Mouse (Mus musculus) heart, embryonic 12.5 days (tissue): ENCODE measurements at regions not wholly inside any gene's neighbourhood (a gene's known extent, or its start where the extent isn't known, plus 50 kb on each side); places are given as distances from the start of the nearest gene placed in this dataset.
A peak's percentile ranks its signal among the peaks of the same experiment; 100 is the strongest.

Source experiments
- ATAC-seq: fragments of 200-750 bp; cut with Nextera tagmentation; 2 replicates; pipeline ENCODE4 v1.8.0; 2017; ENCODE audit warnings: moderate TSS enrichment, moderate library complexity; ENCODE audit not compliant: insufficient number of reproducible peaks, low FRiP score
- H3K27ac ChIP-seq: fragments of 300-500 bp; sonication (generic); 2 replicates; pipeline ENCODE4 v1.5.1; 2016; ENCODE audit warnings: mild to moderate bottlenecking, moderate library complexity; ENCODE audit not compliant: poor library complexity, severe bottlenecking
- H3K27me3 ChIP-seq: fragments of 300-500 bp; sonication (generic); replicated peaks from 2 replicates; pipeline ENCODE4 v1.6.1; 2016; ENCODE audit warnings: mild to moderate bottlenecking, moderate library complexity
- H3K36me3 ChIP-seq: fragments of 300-500 bp; sonication (generic); 2 replicates; pipeline ENCODE4 v1.6.1; 2016; ENCODE audit warnings: mild to moderate bottlenecking, moderate library complexity
- H3K4me1 ChIP-seq: fragments of 300-500 bp; sonication (generic); replicated peaks from 2 replicates; pipeline ENCODE4 v1.6.1; 2016; ENCODE audit warnings: mild to moderate bottlenecking
- H3K4me2 ChIP-seq: fragments of 300-500 bp; sonication (generic); 2 replicates; pipeline ENCODE4 v1.6.1; 2016; ENCODE audit warnings: mild to moderate bottlenecking, moderate library complexity
- H3K4me3 ChIP-seq: fragments of 300-500 bp; sonication (generic); 2 replicates; pipeline ENCODE4 v1.5.1; 2016; ENCODE audit warnings: mild to moderate bottlenecking
- H3K9ac ChIP-seq: fragments of 300-500 bp; sonication (generic); 2 replicates; pipeline ENCODE4 v1.6.1; 2016; ENCODE audit warnings: mild to moderate bottlenecking, moderate library complexity
- H3K9me3 ChIP-seq: fragments of 300-500 bp; sonication (generic); replicated peaks from 2 replicates; pipeline ENCODE4 v1.6.1; 2016; ENCODE audit warnings: mild to moderate bottlenecking, moderate library complexity
- WGBS: fragments of 180-500 bp; shearing (Covaris S2); methylation state at CpG from one replicate; pipeline ENCODE4 v1.1.7; 2016; 5-methylcytosine and 5-hydroxymethylcytosine counted together

GRCm38 (mm10) chr2:178596312-178597083 is 166.2 kb downstream of the Cdh26 start:
- no peak for ATAC-seq
- Histone ChIP-seq H3K4me1 (peaks cover 8% of the 10 kb centered on the region; the same call in 1 of the 2 replicates), H3K27ac (no peak overlapping the region), H3K9ac (no peak overlapping the region), H3K9me3 (peaks cover 21% of the 10 kb centered on the region), H3K4me2 (no peak overlapping the region), H3K36me3 (no peaks in the 10 kb centered on the region), H3K4me3 (no peak overlapping the region), H3K27me3 (no peaks in the 10 kb centered on the region)
- WGBS = 74% methylated on average over 16 of the region's 16 CpGs

GRCm38 (mm10) chr2:178597084-178597470 is 166.7 kb downstream of the Cdh26 start:
- no peak overlapping the region for H3K27ac ChIP-seq
- H3K4me3 ChIP-seq = no peak overlapping the region
- H3K4me1 ChIP-seq = peaks cover 8% of the 10 kb centered on the region; the same call in 1 of the 2 replicates
- H3K9me3 ChIP-seq = peaks cover 21% of the 10 kb centered on the region
- H3K4me2 ChIP-seq = no peak overlapping the region
- ATAC-seq = no peak
- no peaks in the 10 kb centered on the region for H3K27me3 ChIP-seq
- no peaks in the 10 kb centered on the region for H3K36me3 ChIP-seq
- WGBS = 66% methylated on average over 7 of the region's 7 CpGs
- H3K9ac ChIP-seq = no peak overlapping the region

GRCm38 (mm10) chr2:178598371-178598770 is 168.0 kb downstream of the Cdh26 start:
- Histone ChIP-seq H3K27me3 (no peaks in the 10 kb centered on the region), H3K36me3 (no peaks in the 10 kb centered on the region), H3K9me3 (peaks cover 21% of the 10 kb centered on the region), H3K4me2 (no peak overlapping the region), H3K9ac (no peak overlapping the region), H3K4me1 (peaks cover 8% of the 10 kb centered on the region; the same call in 1 of the 2 replicates), H3K27ac (no peak overlapping the region), H3K4me3 (no peak overlapping the region)
- WGBS = 79% methylated on average over 5 of the region's 5 CpGs
- no peak for ATAC-seq

- Histone ChIP-seq H3K27me3 (no peaks in the 10 kb centered on the region), H3K4me3 (no peak overlapping the region), H3K9ac (no peak overlapping the region), H3K36me3 (no peaks in the 10 kb centered on the region), H3K4me1 (peaks cover 6% of the 10 kb centered on the region; the same call in 1 of the 2 replicates), H3K27ac (no peak overlapping the region), H3K9me3 (peaks cover 21% of the 10 kb centered on the region), H3K4me2 (no peak overlapping the region)
- 80% methylated on average over 3 of the region's 3 CpGs for WGBS
- ATAC-seq = no peak
These were observed 168.5 kb downstream of the Cdh26 start for GRCm38 (mm10) chr2:178598836-178599235.

- no peaks in the 10 kb centered on the region for H3K36me3 ChIP-seq
- no peaks in the 10 kb centered on the region for H3K27me3 ChIP-seq
- no peak overlapping the region for H3K27ac ChIP-seq
- H3K4me2 ChIP-seq = no peak overlapping the region
- 74% methylated on average over 2 of the region's 2 CpGs for WGBS
- no peak for ATAC-seq
- H3K4me1 ChIP-seq = peaks cover 6% of the 10 kb centered on the region; the same call in 1 of the 2 replicates
- no peak overlapping the region for H3K4me3 ChIP-seq
- no peak overlapping the region for H3K9ac ChIP-seq
- H3K9me3 ChIP-seq = peaks cover 19% of the 10 kb centered on the region
These were observed 173.1 kb downstream of the Cdh26 start for GRCm38 (mm10) chr2:178603443-178603842.

GRCm38 (mm10) chr2:178606733-178607132 is 176.4 kb downstream of the Cdh26 start:
- Histone ChIP-seq H3K36me3 (no peaks in the 10 kb centered on the region), H3K4me2 (no peak overlapping the region), H3K9me3 (no peaks in the 10 kb centered on the region), H3K9ac (no peak overlapping the region), H3K27ac (no peak overlapping the region), H3K4me3 (no peak overlapping the region), H3K27me3 (peaks cover 4% of the 10 kb centered on the region; the same call in 1 of the 2 replicates), H3K4me1 (peaks cover 6% of the 10 kb centered on the region; the same call in 1 of the 2 replicates)
- WGBS = 37% methylated on average over 4 of the region's 4 CpGs
- peak; percentile 71 for ATAC-seq

GRCm38 (mm10) chr2:178610211-178610975 is 180.1 kb downstream of the Cdh26 start:
- Histone ChIP-seq H3K9me3 (no peaks in the 10 kb centered on the region), H3K4me2 (no peak overlapping the region), H3K27ac (no peak overlapping the region), H3K9ac (no peak overlapping the region), H3K27me3 (peaks cover 4% of the 10 kb centered on the region; the same call in 1 of the 2 replicates), H3K4me3 (no peak overlapping the region), H3K36me3 (no peaks in the 10 kb centered on the region), H3K4me1 (peaks cover 6% of the 10 kb centered on the region; the same call in 1 of the 2 replicates)
- no peak for ATAC-seq
- WGBS = 68% methylated on average over 18 of the region's 18 CpGs

GRCm38 (mm10) chr2:178614761-178615160 is 184.4 kb downstream of the Cdh26 start:
- Histone ChIP-seq H3K4me3 (no peak overlapping the region), H3K9me3 (no peaks in the 10 kb centered on the region), H3K4me2 (no peak overlapping the region), H3K27me3 (peaks cover 4% of the 10 kb centered on the region; the same call in 1 of the 2 replicates), H3K36me3 (no peaks in the 10 kb centered on the region), H3K27ac (no peak overlapping the region), H3K9ac (no peak overlapping the region), H3K4me1 (peaks cover 10% of the 10 kb centered on the region; the same call in 1 of the 2 replicates)
- ATAC-seq = no peak
- WGBS = 37% methylated on average over 7 of the region's 7 CpGs

- Histone ChIP-seq H3K27me3 (0 out of 2 replicates have a peak, but pooled peaks cover 5% of the 10 kb centered on the region), H3K9me3 (no peaks in the 10 kb centered on the region), H3K4me3 (no peak overlapping the region), H3K9ac (no peak overlapping the region), H3K27ac (no peak overlapping the region), H3K36me3 (no peaks in the 10 kb centered on the region), H3K4me1 (peaks cover 6% of the 10 kb centered on the region), H3K4me2 (no peak overlapping the region)
- 41% methylated on average over 3 of the region's 3 CpGs for whole genome bisulfite sequencing
- ATAC-seq = no peak
These were observed 192.5 kb downstream of the Cdh26 start for GRCm38 (mm10) chr2:178622801-178623200.

GRCm38 (mm10) chr2:178624475-178624874 is 194.1 kb downstream of the Cdh26 start:
- 80% methylated on average over 3 of the region's 3 CpGs for WGBS
- no peak for ATAC-seq
- Histone ChIP-seq H3K4me1 (peaks cover 11% of the 10 kb centered on the region), H3K36me3 (no peaks in the 10 kb centered on the region), H3K4me3 (no peak overlapping the region), H3K9me3 (no peaks in the 10 kb centered on the region), H3K4me2 (no peak overlapping the region), H3K27ac (no peak overlapping the region), H3K27me3 (peaks cover 5% of the 10 kb centered on the region; the same call in 1 of the 2 replicates), H3K9ac (no peak overlapping the region)

GRCm38 (mm10) chr2:178624907-178625306 is 194.6 kb downstream of the Cdh26 start:
- H3K27ac ChIP-seq = no peak overlapping the region
- peaks cover 5% of the 10 kb centered on the region; the same call in 1 of the 2 replicates for H3K27me3 ChIP-seq
- H3K36me3 ChIP-seq = no peaks in the 10 kb centered on the region
- H3K9me3 ChIP-seq = no peaks in the 10 kb centered on the region
- H3K4me3 ChIP-seq = no peak overlapping the region
- H3K4me1 ChIP-seq = peaks cover 11% of the 10 kb centered on the region
- 82% methylated on average over 1 of the region's 1 CpGs for WGBS
- no peak overlapping the region for H3K9ac ChIP-seq
- no peak overlapping the region for H3K4me2 ChIP-seq
- no peak for ATAC-seq
